Mouse (Mus musculus) neural tube, embryonic 13.5 days (tissue): Measurements from ENCODE around the gene Cd8a. TPM values are rescaled to one million over a fixed set of nuclear protein-coding genes. Genes with fewer than 3 reads are reported as not detected.

ENCODE experiments used
- ATAC-seq: fragments of 200-750 bp; cut with Nextera tagmentation; 2 replicates; pipeline ENCODE4 v1.8.0; 2017; ENCODE audit warnings: low read depth, mild to moderate bottlenecking, moderate TSS enrichment, moderate library complexity
- H3K27ac ChIP-seq: fragments of 300-500 bp; sonication (generic); replicated peaks from 2 replicates; pipeline ENCODE4 v1.5.1; 2015; ENCODE audit warnings: moderate library complexity, mild to moderate bottlenecking, inconsistent platforms
- H3K27me3 ChIP-seq: fragments of 300-500 bp; sonication (generic); 2 replicates; pipeline ENCODE4 v1.6.1; 2015; ENCODE audit warnings: mild to moderate bottlenecking, inconsistent platforms
- H3K36me3 ChIP-seq: fragments of 300-500 bp; sonication (generic); 2 replicates; pipeline ENCODE4 v1.6.1; 2015; ENCODE audit warnings: mild to moderate bottlenecking, inconsistent platforms
- H3K4me1 ChIP-seq: fragments of 300-500 bp; sonication (generic); replicated peaks from 2 replicates; pipeline ENCODE4 v1.6.1; 2015; ENCODE audit warnings: inconsistent platforms
- H3K4me2 ChIP-seq: fragments of 300-500 bp; sonication (generic); 2 replicates; pipeline ENCODE4 v1.6.1; 2015; ENCODE audit warnings: inconsistent platforms, mild to moderate bottlenecking, moderate library complexity
- H3K4me3 ChIP-seq: fragments of 300-500 bp; sonication (generic); 2 replicates; pipeline ENCODE4 v1.5.1; 2015; ENCODE audit warnings: mild to moderate bottlenecking, inconsistent platforms
- H3K9ac ChIP-seq: fragments of 300-500 bp; sonication (generic); 2 replicates; pipeline ENCODE4 v1.6.1; 2015; ENCODE audit warnings: moderate library complexity, mild to moderate bottlenecking, inconsistent platforms
- H3K9me3 ChIP-seq: fragments of 300-500 bp; sonication (generic); 2 replicates; pipeline ENCODE4 v1.6.1; 2016; ENCODE audit warnings: inconsistent platforms
- whole genome bisulfite sequencing: fragments of 180-500 bp; shearing (Covaris S2); methylation state at CpG from one replicate; pipeline ENCODE4 v1.1.7; 2015; 5-methylcytosine and 5-hydroxymethylcytosine counted together
- polyA plus RNA-seq: library from polyadenylated mRNA; unstranded; fragments of >200 nt; fragmentation: Nextera tagmentation; extraction: Ambion mirVana; gene quantifications from 2 replicates; pipeline ENCODE4 v1.2.1, GENCODE M21; 2015

The Cd8a gene
- polyA plus RNA-seq, 1 experiment from 2014 or later = not detected

GRCm38 (mm10) chr6:71420848-71421247, 47.6 kb downstream of the Cd8a start:
- ATAC-seq = no peak
- no peak overlapping the region for H3K27ac ChIP-seq
- no peaks in the 10 kb centered on the region for H3K27me3 ChIP-seq
- 87% methylated on average over 6 of the region's 6 CpGs for WGBS
- H3K4me1 ChIP-seq = no peaks in the 10 kb centered on the region
- no peaks in the 10 kb centered on the region for H3K9me3 ChIP-seq
- no peak overlapping the region for H3K4me3 ChIP-seq
- H3K4me2 ChIP-seq = no peak overlapping the region
- H3K36me3 ChIP-seq = peaks cover 18% of the 10 kb centered on the region
- no peak overlapping the region for H3K9ac ChIP-seq

DNA sequence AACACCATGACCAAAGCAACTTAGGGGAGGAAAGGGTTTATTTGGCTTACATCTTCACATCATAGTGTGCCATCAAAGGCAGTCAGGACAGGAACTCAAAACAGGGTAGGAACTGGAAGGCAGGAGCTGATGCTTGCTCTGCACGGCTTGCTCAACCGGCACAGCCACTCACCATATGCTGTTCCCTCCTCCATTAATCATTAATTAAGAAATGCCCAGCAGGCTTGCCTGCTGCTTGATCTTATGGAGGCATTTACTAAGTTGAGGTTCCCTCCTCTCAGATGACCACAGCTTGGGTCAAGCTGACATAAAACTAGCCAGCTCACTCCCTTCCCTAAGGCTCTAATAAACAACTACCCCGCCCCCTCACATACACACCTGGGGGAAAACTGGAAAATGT, 48.9 kb downstream of the Cd8a start:
- H3K4me1 ChIP-seq = no peaks in the 10 kb centered on the region
- H3K27me3 ChIP-seq = no peaks in the 10 kb centered on the region
- no peak overlapping the region for H3K27ac ChIP-seq
- no peak overlapping the region for H3K4me2 ChIP-seq
- no peak overlapping the region for H3K4me3 ChIP-seq
- no peak overlapping the region for H3K9ac ChIP-seq
- H3K36me3 ChIP-seq = peaks cover 27% of the 10 kb centered on the region
- WGBS = 58% methylated on average over 3 of the region's 3 CpGs
- no peak for ATAC-seq
- H3K9me3 ChIP-seq = no peaks in the 10 kb centered on the region

DNA sequence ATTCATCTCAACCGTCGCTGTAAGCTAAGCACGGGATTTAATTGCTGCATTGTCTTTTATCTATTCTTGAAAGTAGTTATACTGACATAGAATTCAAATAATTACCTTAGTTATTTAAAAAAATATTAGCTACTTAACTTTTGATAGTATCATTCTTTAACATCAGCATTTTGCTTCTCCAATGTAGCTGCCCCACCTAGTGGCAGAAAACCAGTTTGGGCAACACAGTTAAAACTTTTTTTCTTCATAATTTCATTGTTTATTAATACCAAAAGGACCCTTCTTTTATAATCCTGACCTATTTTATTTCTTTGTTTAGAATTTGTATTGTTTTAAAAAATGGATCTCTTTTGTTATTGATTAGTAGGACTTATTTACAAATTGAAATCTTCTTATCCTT, 49.9 kb downstream of the Cd8a start:
- Histone ChIP-seq H3K4me2 (no peak overlapping the region), H3K4me1 (no peaks in the 10 kb centered on the region), H3K36me3 (peaks cover 32% of the 10 kb centered on the region), H3K27me3 (no peaks in the 10 kb centered on the region), H3K9ac (no peak overlapping the region), H3K9me3 (no peaks in the 10 kb centered on the region), H3K4me3 (no peak overlapping the region), H3K27ac (no peak overlapping the region)
- no peak for ATAC-seq
- 91% methylated on average over 3 of the region's 3 CpGs for WGBS

DNA sequence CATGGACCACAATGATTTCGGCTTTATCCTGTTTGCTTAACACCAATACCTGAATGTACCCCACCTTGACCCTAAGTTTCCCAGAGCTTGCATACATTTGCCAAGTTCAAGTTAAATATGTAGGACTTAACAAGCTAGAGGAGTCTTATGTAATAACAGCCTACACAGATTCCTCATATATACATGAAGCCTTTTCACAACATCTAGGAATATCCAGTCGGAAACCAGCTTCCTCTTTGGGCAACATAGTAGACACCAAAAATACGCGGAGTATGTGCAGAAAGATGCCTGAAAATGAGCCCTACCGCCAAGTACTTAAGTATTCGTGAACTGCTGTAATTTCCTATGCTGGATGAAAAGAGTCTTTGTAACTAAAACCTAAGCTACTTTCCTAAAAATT, 52.5 kb downstream of the Cd8a start:
- Histone ChIP-seq H3K4me3 (no peak overlapping the region), H3K4me2 (no peak overlapping the region), H3K4me1 (no peaks in the 10 kb centered on the region), H3K36me3 (peaks cover 34% of the 10 kb centered on the region), H3K9me3 (no peaks in the 10 kb centered on the region), H3K9ac (no peak overlapping the region), H3K27ac (no peak overlapping the region), H3K27me3 (no peaks in the 10 kb centered on the region)
- 96% methylated on average over 6 of the region's 6 CpGs for WGBS
- no peak for ATAC-seq

DNA sequence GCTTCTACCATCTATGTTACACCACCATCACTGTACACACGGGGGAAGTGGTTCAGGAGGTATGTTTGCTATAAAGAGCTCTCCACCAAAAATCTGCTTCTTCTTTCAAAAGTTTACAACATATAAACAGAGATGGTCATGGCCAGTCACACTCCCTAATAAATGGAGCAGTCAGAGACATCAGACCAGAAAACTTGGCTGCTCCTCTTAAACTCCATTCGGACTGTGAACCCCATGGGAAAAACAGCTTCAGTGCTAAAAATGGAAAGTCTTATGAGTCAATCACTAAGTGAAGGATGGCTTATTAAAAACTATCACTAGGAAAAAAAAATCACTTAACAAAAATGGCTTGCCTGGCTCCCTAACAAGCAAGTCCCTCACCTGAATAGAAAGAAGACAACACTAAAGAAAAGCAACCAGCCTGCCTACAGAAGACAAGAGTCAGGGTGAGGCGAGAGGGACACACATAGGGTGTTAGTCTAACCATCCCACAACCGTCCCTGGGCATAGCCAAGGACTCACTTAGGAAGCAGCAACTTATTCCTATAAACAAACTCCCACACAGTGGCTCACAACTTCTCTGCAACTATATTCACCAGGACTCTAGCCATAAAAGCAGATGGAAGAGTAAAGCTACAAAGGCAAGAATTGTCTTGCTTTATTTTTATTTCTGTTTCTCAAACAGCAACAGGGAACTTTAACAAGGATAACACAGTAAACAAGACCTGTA, 54.9 kb downstream of the Cd8a start:
- H3K4me3 ChIP-seq = no peak overlapping the region
- no peak overlapping the region for H3K9ac ChIP-seq
- no peaks in the 10 kb centered on the region for H3K27me3 ChIP-seq
- no peaks in the 10 kb centered on the region for H3K4me1 ChIP-seq
- H3K4me2 ChIP-seq = no peak overlapping the region
- 87% methylated on average over 4 of the region's 4 CpGs for WGBS
- peaks cover 31% of the 10 kb centered on the region for H3K36me3 ChIP-seq
- ATAC-seq = no peak
- H3K27ac ChIP-seq = no peak overlapping the region
- no peaks in the 10 kb centered on the region for H3K9me3 ChIP-seq

Other genes with a start within 250 kb of the Cd8a start
- gene Thnsl2, start 229.0 kb upstream of the Cd8a start, polyA plus RNA-seq = 4.5 and 4.9 TPM in 2 replicates
- 0.52 TPM in 1 of 2 replicates, not detected in the other for gene Fabp1, start 173.6 kb upstream of the Cd8a start, polyA plus RNA-seq
- 24.0 and 27.6 TPM in 2 replicates for gene Krcc1, start 101.8 kb upstream of the Cd8a start, polyA plus RNA-seq
- 1.2 and 1.7 TPM in 2 replicates for gene Smyd1, start 51.2 kb upstream of the Cd8a start, polyA plus RNA-seq
- gene Cd8b1, start 50.6 kb upstream of the Cd8a start, polyA plus RNA-seq = not detected in 2 replicates
- 9.4 and 10.9 TPM in 2 replicates for gene Rmnd5a, start 67.2 kb downstream of the Cd8a start, polyA plus RNA-seq
- gene Rnf103, start 120.5 kb downstream of the Cd8a start, polyA plus RNA-seq = 24.3 and 26.7 TPM in 2 replicates
- 59.3 and 60.4 TPM in 2 replicates for gene Chmp3, start 170.4 kb downstream of the Cd8a start, polyA plus RNA-seq